Mouse (Mus musculus) kidney, postnatal 4 days (tissue): ENCODE results near the gene Pla2g4c.
A peak's percentile ranks its signal among the peaks of the same experiment; 100 is the strongest.

ENCODE experiments used
- DNase-seq, 2 experiments: peaks; one replicate each; pipeline ENCODE4 v3.0.0; 2021; ENCODE audit warnings: mixed read lengths in 2 of 2

Gene Pla2g4c

DNA sequence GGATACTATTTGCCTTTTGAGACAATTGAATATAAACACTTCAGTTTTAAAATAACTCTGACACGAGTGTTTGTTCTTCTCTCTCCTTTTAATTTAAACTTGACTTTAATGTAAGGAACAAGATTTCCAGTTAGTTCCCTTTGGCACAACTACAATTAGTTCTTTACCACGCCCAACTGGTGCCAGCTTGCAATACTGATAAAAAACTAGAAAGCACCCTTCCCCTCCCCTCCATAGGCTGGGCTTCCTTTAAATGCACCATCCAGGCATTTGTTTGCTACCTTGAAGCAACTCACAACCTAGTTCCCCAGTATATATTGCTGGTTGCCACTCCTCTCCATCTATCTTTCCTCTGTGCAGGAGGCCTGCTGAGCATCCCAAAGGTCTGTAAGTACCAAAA, at the start of gene Pla2g4c:
Gene Pla2g4c, plus strand, starts transcription at position 340 of the 400 bp plus-strand sequence.
- DNase-seq: no peak

GRCm38 (mm10) chr7:13277081-13277480, 47.4 kb upstream of the Pla2g4c start, which contains the start of gene Lig1:
Lig1 (plus strand) TSS chr7:13277283.
- no peak for DNase-seq

- no peak for DNase-seq
Measured at GRCm38 (mm10) chr7:13277833-13278232, 46.6 kb upstream of the Pla2g4c start.

- peak; percentile 95 to 97 for DNase-seq
Measured at GRCm38 (mm10) chr7:13278308-13278891, 46.1 kb upstream of the Pla2g4c start, which contains the start of gene Zswim9. Zswim9 (minus strand) TSS chr7:13278721.

- DNase-seq: peak in 1 of 2 experiments; percentile 47
Measured at GRCm38 (mm10) chr7:13278957-13279356, 45.5 kb upstream of the Pla2g4c start.

DNA sequence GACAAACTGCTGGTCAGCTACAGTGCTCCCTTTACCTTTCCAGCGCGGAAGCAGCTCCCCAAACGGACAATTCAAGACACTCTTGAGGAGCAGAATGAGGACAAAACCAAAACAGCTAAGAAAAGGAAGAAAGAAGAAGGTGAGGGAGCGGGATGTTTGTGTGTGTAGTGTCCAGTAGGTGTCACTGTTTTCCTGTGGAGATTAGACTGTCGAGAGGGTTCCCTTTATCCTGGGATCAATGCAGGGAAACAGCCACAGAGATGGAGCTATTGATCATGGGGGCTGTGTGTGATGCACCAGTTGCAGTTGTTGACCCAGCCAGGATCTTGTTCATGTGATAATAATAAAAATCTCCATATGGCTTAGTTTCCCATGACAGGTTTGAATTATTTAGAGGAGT, 35.8 kb upstream of the Pla2g4c start:
- DNase-seq: peak; percentile 8 to 14

GRCm38 (mm10) chr7:13290041-13290675, 34.3 kb upstream of the Pla2g4c start:
- DNase-seq: no peak

- DNase-seq: no peak
Measured at GRCm38 (mm10) chr7:13291370-13291769, 33.1 kb upstream of the Pla2g4c start.

GRCm38 (mm10) chr7:13293878-13294855, 30.3 kb upstream of the Pla2g4c start:
- DNase-seq: no peak

DNA sequence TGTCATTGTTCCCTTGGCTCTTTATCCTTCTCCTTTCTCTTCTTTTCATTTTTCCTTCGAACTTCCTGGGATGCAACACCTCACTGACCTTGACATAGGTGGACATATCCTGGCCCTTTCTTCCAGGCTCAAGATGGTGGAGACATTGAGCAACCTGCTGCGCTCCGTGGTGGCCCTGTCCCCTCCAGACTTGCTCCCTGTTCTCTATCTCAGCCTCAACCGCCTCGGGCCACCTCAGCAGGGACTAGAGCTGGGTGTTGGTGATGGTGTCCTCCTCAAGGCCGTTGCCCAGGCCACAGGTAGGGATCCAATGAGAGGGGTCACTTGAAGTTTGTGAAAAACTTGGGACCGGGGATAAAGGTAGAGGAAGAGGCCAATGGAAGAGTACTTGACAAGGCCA, 29.2 kb upstream of the Pla2g4c start:
- no peak for DNase-seq

- DNase-seq: no peak
Measured at GRCm38 (mm10) chr7:13297636-13298035, 26.8 kb upstream of the Pla2g4c start.

DNA sequence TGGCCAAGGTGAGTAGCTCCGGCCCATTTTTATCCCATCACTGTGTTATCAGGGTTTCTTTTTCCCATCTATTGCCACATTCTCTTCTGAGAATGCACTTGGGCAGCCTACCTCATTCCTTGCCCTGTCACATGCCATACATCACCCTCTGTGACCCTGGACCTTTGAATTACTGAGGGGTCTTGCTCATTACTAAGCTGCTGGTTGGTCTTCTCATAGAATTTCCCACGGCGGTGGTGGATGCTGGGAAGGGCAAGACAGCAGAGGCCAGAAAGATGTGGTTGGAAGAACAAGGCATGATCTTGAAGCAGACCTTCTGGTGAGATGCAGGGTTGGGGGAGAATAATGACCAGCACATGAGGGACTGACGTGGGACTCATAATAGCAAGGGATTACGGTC, 25.6 kb upstream of the Pla2g4c start:
- DNase-seq: no peak

- no peak for DNase-seq
Measured at GRCm38 (mm10) chr7:13301643-13302042, 22.8 kb upstream of the Pla2g4c start.

DNA sequence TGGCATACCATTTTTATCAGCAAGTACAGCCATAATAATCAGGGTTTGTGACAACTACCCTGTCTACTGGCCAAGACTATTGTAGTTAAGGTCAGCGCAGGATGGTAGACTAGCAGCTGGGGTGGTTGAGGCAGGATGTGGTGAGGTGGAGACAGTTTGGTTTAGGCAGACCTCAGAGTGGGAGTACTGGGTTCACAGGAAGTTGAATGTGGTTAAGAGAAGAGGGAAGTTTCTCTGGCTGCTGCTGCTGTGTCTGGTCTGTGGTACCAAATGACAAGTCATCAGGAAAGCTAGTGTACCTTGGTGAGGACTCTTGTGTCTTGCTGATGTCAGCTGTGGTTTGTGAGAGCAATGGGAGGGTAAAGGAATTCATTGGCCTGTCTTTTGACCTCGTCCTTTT, 21.7 kb upstream of the Pla2g4c start:
- DNase-seq: no peak

- no peak for DNase-seq
Measured at GRCm38 (mm10) chr7:13303372-13303771, 21.1 kb upstream of the Pla2g4c start.

DNA sequence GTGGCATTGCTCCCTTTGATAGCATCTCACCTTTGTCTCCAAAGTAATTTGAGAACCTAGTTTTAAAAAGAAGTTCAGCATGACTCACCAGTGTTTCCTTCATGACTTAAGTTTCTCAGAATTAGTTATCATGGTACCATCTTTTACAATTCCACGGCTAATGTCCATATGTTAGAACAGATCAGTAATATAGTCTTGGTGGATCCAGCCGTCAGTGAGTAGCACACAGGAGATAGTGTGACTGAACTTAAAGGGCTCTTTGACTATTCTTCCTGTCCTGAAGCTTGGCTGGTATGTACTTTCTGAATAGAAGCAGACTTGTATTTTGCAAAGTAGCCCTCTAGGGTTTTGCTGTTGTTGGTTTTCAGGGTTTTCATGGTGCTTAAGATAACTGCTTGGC, 15.0 kb upstream of the Pla2g4c start:
- no peak for DNase-seq

DNA sequence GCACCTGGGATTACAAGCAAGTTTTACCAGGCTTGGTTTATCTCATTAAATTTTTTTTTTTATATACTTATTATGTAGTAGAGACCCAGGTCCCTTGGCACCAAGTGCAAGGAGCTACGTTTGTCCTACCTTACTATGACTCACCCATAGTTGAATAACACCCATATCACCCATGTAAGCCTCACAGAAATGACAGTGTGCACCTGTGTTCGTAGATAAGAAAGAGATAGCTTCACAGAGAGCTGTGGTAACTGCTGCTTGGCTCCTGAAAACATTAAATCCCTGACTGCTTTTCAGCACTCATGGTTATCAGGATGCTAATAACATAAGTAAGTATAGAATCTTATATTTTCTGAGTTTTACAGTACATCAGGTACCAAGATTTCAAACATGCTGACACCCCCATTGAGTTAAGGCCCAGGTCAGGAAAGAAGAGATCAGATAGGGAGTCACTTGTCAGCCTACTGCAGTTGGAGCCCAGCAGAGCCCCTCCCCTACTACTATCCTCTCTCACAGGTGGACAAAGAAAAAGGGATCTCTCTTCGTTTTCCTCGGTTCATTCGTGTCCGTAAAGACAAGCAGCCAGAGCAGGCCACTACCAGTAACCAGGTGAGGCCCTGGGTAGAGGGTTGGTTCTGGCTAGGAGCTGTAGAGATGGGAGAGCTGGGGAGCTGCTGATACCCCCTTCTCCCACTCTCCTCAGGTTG, 13.8 kb upstream of the Pla2g4c start:
- DNase-seq: no peak

DNA sequence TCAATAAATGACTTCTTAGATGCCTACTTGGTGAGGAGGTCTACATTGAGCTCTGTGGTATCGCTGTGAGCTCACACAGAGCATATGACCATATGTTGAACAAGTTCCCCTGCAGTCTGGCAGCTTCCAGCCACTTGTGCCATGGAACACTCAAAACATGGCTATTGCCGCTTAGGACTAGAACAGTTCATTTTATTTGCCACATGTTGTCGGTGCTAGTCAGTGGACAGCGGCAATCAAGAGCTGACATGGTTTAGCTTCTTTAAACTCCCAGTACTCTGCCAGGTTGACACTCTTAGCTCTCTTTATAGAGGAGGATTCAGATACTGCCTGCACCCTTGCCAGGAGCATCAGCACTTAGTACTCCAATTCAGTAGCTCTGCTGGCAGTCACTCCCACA, 13.1 kb upstream of the Pla2g4c start:
- no peak for DNase-seq

DNA sequence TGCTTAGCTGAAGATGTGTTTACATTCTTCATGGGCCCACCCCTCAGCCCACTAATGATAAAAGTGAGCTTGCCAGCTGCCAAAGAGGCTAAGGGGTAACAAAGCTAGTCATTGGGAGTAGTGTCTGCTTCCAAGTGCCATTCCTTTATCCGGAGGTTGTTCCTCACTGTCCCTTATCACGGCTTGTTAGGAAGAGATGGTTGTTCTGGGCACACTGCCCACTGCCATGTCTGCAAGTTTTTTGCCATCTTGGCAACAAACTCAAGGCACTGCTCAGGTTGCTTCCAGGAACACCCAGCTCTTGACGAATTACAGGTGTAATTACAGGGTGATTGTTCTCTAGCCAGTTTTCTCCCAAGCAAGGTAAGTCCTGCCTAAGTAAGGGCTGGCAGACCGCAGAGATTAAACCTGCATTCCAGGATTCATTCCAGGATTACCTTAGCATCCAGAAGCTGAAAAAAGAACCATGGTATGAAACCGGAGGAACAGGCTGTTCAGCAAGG, 10.3 kb upstream of the Pla2g4c start:
- no peak for DNase-seq

DNA sequence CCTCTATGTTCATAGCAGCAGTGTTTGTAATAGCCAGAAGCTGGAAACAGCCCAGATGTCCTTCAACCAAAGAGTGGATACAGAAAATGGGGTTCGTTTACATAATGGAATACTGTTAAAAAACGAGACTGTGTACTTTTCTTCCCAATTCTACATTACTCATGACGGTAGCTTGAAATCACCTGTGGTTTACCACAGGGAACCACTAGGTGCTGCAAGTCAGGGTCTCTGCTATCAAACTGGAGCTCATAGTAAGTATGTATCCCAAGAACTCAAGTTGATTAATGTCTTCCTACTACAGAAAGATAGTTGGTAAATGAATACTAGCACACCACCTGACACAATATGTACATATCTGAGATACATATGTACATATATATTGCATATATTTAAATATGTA, 3.0 kb upstream of the Pla2g4c start:
- no peak for DNase-seq

DNA sequence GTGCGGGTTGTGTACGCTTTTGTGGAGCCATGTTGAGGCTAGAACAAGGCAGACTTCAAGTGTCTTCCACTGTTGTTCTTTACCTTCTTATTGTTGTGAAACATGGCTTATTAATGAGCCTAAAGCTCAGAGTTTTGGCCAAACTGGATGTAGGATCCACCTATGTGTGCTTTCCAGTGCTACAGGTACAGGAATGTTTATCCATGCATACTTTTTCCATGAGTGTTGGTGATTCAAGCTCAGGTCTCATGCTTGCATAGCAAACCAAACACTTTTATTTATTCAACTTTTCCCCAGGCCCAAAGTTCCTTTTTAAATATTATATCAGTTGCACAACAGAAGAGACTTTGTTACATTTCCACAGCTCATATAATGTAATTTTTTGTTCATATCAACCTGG, 6.1 kb downstream of the Pla2g4c start:
- DNase-seq: no peak

DNA sequence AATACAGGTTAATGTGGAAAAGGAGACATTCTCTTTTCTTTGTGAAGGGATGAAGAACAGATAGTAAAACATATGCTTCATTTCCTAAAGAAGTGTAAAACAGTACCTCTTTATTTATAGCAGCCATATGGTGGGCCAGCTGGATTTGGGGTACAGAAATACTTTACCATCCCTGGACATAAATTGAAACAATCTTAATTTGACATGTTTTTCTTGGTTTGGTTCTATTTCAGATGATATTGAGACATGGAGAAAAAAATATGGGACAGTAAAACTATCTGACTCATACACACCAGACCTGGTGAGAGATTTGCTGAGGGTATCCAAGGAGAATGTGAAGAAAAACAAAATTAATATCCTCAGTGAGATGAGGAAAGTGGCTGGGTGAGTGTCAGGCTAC, 31.5 kb downstream of the Pla2g4c start:
- no peak for DNase-seq

DNA sequence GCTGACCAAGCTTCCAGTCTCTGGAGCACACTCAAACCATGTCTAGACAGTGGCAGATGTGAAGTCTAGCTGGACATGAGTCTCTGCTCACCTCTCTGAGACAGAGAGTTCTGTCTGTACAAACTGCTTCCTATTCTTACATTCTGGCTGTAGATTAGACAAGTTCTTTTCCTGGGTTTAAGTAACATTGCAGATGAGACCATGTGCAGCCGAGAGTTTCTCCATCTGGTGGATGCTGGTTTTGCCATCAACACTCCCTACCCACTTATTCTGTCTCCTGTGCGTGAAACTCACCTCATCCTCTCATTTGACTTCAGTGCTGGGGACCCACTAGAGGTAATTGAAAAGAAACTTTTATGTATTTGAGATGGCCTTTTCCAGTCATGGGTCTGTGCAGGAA, 56.1 kb downstream of the Pla2g4c start:
- DNase-seq: no peak
